Mouse (Mus musculus) embryonic facial prominence, embryonic 14.5 days (tissue): ENCODE data around the gene Haus3. TPM values are rescaled to one million over a fixed set of nuclear protein-coding genes. Genes with fewer than 3 reads are reported as not detected.

ENCODE experiments used
- ATAC-seq: fragments of 200-750 bp; cut with Nextera tagmentation; 2 replicates; pipeline ENCODE4 v1.8.0; 2017; ENCODE audit warnings: low read depth, moderate number of reproducible peaks, moderate TSS enrichment
- DNase-seq: peaks from one replicate; pipeline ENCODE4 v3.0.0-alpha.2; 2015; ENCODE audit warnings: low spot score
- H3K27ac ChIP-seq: fragments of 300-500 bp; sonication (generic); replicated peaks from 2 replicates; pipeline ENCODE4 v1.5.1; 2014; ENCODE audit warnings: low read depth, mild to moderate bottlenecking, low read length, moderate library complexity
- H3K27me3 ChIP-seq: fragments of 300-500 bp; sonication (generic); replicated peaks from 2 replicates; pipeline ENCODE4 v1.6.1; 2014; ENCODE audit warnings: low read length; ENCODE audit not compliant: control insufficient read depth, insufficient read depth
- H3K36me3 ChIP-seq: fragments of 300-500 bp; sonication (generic); 2 replicates; pipeline ENCODE4 v1.6.1; 2014; ENCODE audit warnings: low read length, mixed read lengths; ENCODE audit not compliant: control insufficient read depth, insufficient read depth
- H3K4me1 ChIP-seq: fragments of 300-500 bp; sonication (generic); 2 replicates; pipeline ENCODE4 v1.6.1; 2014; ENCODE audit warnings: antibody characterized with exemption, low read length; ENCODE audit not compliant: control insufficient read depth, insufficient read depth
- H3K4me2 ChIP-seq: fragments of 300-500 bp; sonication (generic); 2 replicates; pipeline ENCODE4 v1.6.1; 2014; ENCODE audit warnings: low read depth, mild to moderate bottlenecking, low read length, moderate library complexity, mixed read lengths
- H3K4me3 ChIP-seq: fragments of 300-500 bp; sonication (generic); 2 replicates; pipeline ENCODE4 v1.5.1; 2014; ENCODE audit warnings: low read depth, mild to moderate bottlenecking, low read length
- H3K9ac ChIP-seq: fragments of 300-500 bp; sonication (generic); 2 replicates; pipeline ENCODE4 v1.6.1; 2014; ENCODE audit warnings: low read depth, mild to moderate bottlenecking, low read length, moderate library complexity, mixed read lengths
- H3K9me3 ChIP-seq: fragments of 300-500 bp; sonication (generic); 2 replicates; pipeline ENCODE4 v1.6.1; 2016; ENCODE audit warnings: low read length; ENCODE audit not compliant: control insufficient read depth
- WGBS: fragments of 180-500 bp; shearing (Covaris S2); extraction: QIAGEN DNeasy Blood & Tissue Kit; methylation state at CpG from one replicate; pipeline ENCODE4 v1.1.7; 2014; 5-methylcytosine and 5-hydroxymethylcytosine counted together
- polyA plus RNA-seq: library from polyadenylated mRNA; unstranded; fragments of >200 nt; fragmentation: Nextera tagmentation; extraction: Ambion mirVana; gene quantifications from 2 replicates; pipeline ENCODE4 v1.2.1, GENCODE M21; 2014

The Haus3 gene
- polyA plus RNA-seq, 1 experiment from 2014 or later: 28.3 TPM

- ATAC-seq: no peak
- WGBS: 84% methylated on average over 4 of the region's 4 CpGs
- Histone ChIP-seq H3K9me3 (no peaks in the 10 kb centered on the region), H3K27ac (no peak overlapping the region), H3K27me3 (no peaks in the 10 kb centered on the region), H3K4me3 (no peak overlapping the region), H3K4me2 (no peak overlapping the region), H3K36me3 (no peaks in the 10 kb centered on the region), H3K9ac (no peak overlapping the region), H3K4me1 (peaks cover 5% of the 10 kb centered on the region)
- DNase-seq: no peak
Observed at GRCm38 (mm10) chr5:34191843-34192242, 22.5 kb upstream of the Haus3 start.

DNA sequence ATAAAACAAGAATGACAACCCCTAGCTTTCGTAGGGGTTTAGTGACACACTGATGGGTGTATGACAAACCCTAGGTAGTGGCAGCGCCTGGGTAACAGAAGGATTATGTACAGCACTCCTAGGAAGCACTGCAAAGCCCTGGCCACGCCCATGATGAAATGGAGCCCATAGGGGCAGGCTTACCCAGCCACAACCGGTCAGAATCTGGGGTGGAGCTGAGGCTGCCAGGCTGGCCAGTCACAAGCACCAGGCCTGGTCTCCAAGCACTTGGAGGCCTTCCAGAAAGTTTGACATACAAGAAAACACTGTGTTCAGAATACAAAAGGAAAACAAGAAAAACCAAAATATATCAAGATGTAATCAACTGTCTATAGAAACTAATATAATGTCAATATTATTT is 21.7 kb upstream of the Haus3 start:
- Histone ChIP-seq H3K4me1 (peaks cover 9% of the 10 kb centered on the region), H3K36me3 (no peaks in the 10 kb centered on the region), H3K9ac (no peak overlapping the region), H3K4me3 (no peak overlapping the region), H3K9me3 (no peaks in the 10 kb centered on the region), H3K27me3 (no peaks in the 10 kb centered on the region), H3K27ac (no peak overlapping the region), H3K4me2 (no peak overlapping the region)
- DNase-seq (peak; percentile 58), ATAC-seq (no peak)
- 42% methylated on average over 4 of the region's 4 CpGs for WGBS

GRCm38 (mm10) chr5:34189521-34189920 is 20.2 kb upstream of the Haus3 start:
- no peak overlapping the region for H3K27ac ChIP-seq
- ATAC-seq: no peak
- DNase-seq: no peak
- peaks cover 21% of the 10 kb centered on the region for H3K4me1 ChIP-seq
- 44% methylated on average over 1 of the region's 1 CpGs for WGBS
- H3K27me3 ChIP-seq: no peaks in the 10 kb centered on the region
- no peak overlapping the region for H3K4me2 ChIP-seq
- 0 out of 2 replicates have a peak, but pooled peaks cover 3% of the 10 kb centered on the region for H3K36me3 ChIP-seq
- no peak overlapping the region for H3K4me3 ChIP-seq
- H3K9ac ChIP-seq: no peak overlapping the region
- no peaks in the 10 kb centered on the region for H3K9me3 ChIP-seq

- Histone ChIP-seq H3K9ac (peak overlapping the region; percentile 75; the same call in 1 of the 2 replicates), H3K27ac (no peak overlapping the region), H3K4me1 (peaks cover 27% of the 10 kb centered on the region), H3K36me3 (peaks cover 9% of the 10 kb centered on the region; the same call in 1 of the 2 replicates), H3K9me3 (no peaks in the 10 kb centered on the region), H3K4me3 (no peak overlapping the region), H3K4me2 (peak overlapping the region; percentile 53), H3K27me3 (no peaks in the 10 kb centered on the region)
- ATAC-seq: no peak
- 45% methylated on average over 2 of the region's 2 CpGs for WGBS
- DNase-seq: peak; percentile 20
Observed at GRCm38 (mm10) chr5:34188856-34189255, 19.5 kb upstream of the Haus3 start.

DNA sequence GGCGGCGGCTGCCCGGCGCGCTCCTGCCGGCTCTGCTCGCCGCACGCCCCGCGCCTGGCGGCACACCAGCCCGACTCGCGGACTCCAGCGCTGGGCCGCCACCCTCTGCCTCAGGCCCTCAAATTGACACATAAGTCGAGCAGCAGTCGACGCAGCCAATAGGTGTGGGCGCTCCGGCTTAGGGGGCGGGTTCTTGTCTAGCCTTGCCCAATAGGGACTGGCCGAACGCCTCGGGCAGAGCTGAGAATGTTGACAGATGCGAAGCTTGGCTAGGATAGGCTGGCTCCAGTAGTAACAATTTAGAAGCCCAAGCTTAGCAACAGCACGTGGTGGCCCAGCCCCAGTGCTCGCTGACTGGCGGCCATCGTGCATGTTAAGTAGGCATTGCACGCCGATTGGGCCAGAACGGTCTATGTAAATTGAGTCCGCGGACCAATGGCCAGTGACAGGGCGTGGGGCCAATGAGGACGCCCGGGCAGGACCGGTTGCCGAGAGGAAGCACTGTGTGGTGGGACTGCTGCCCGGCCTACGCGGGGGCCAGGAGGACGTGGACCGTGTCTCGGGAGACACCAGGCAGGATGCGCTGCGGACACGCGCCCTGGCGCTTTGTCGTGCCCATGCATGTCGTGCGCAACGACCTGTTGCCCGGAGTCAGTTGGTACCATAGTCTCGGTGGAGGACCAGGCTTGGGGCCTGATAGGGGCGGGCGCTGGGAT is 18.4 kb upstream of the Haus3 start, which contains the start of gene Mxd4:
Gene Mxd4, minus strand, starts transcription at position 120 of the 716 bp plus-strand sequence.
- Histone ChIP-seq H3K4me2 (peak within 1 kb of the TSS; percentile 53), H3K4me3 (peak within 1 kb of the TSS; percentile 95), H3K36me3 (peaks cover 19% of the 10 kb centered on the region; the same call in 1 of the 2 replicates), H3K27ac (peak within 1 kb of the TSS; percentile 92), H3K27me3 (no peaks in the 10 kb centered on the region), H3K4me1 (peaks cover 34% of the 10 kb centered on the region), H3K9ac (peak within 1 kb of the TSS; percentile 91), H3K9me3 (no peaks in the 10 kb centered on the region)
- peak; percentile 99 for ATAC-seq
- under 1% methylated on average over 33 of the region's 60 CpGs for WGBS
- peak; percentile 100 for DNase-seq

- Histone ChIP-seq H3K9ac (peak overlapping the region; percentile 91), H3K27me3 (no peaks in the 10 kb centered on the region), H3K4me3 (peak overlapping the region; percentile 95), H3K9me3 (no peaks in the 10 kb centered on the region), H3K4me1 (peaks cover 36% of the 10 kb centered on the region), H3K36me3 (peaks cover 26% of the 10 kb centered on the region; the same call in 1 of the 2 replicates), H3K27ac (peak overlapping the region; percentile 92), H3K4me2 (peak overlapping the region; percentile 53)
- WGBS: 3% methylated on average over 8 of the region's 46 CpGs
- ATAC-seq (peak; percentile 6), DNase-seq (peak; percentile 40)
Observed at GRCm38 (mm10) chr5:34186961-34187391, 17.6 kb upstream of the Haus3 start.

GRCm38 (mm10) chr5:34186391-34186790 is 17.1 kb upstream of the Haus3 start:
- 42% methylated on average over 2 of the region's 2 CpGs for WGBS
- H3K27ac ChIP-seq: peak overlapping the region; percentile 92
- DNase-seq (no peak), ATAC-seq (no peak)
- H3K4me3 ChIP-seq: peak overlapping the region; percentile 95
- H3K4me1 ChIP-seq: peaks cover 36% of the 10 kb centered on the region
- H3K27me3 ChIP-seq: no peaks in the 10 kb centered on the region
- H3K9me3 ChIP-seq: no peaks in the 10 kb centered on the region
- peaks cover 32% of the 10 kb centered on the region; the same call in 1 of the 2 replicates for H3K36me3 ChIP-seq
- peak overlapping the region; percentile 91 for H3K9ac ChIP-seq
- H3K4me2 ChIP-seq: peak overlapping the region; percentile 53

- Histone ChIP-seq H3K9ac (peak overlapping the region; percentile 91), H3K9me3 (no peaks in the 10 kb centered on the region), H3K4me3 (peak overlapping the region; percentile 95), H3K36me3 (peaks cover 37% of the 10 kb centered on the region; the same call in 1 of the 2 replicates), H3K4me2 (peak overlapping the region; percentile 53), H3K27ac (no peak overlapping the region), H3K4me1 (peaks cover 36% of the 10 kb centered on the region), H3K27me3 (no peaks in the 10 kb centered on the region)
- DNase-seq (no peak), ATAC-seq (no peak)
Observed at GRCm38 (mm10) chr5:34185791-34186190, 16.5 kb upstream of the Haus3 start.
